Mouse (Mus musculus): ENCODE data around the gene Arxes1.
"Not testable (repeated sequence)": the region's sequence is repeated elsewhere in the genome, so short reads cannot be mapped to it uniquely, and the experiment has no call there.

Gene Arxes1

GRCm38 (mm10) chrX:136032799-136033763 is at the start of gene Arxes1:
TSS of gene Arxes1 (plus strand) at chrX:136033367.
- peak; percentile 18 for DNase-seq (ENCODE audit: low spot score)

- no peak for DNase-seq (ENCODE audit: low spot score)
Observed at GRCm38 (mm10) chrX:135984539-135985260, 48.5 kb upstream of the Arxes1 start.

- no peak for DNase-seq (ENCODE audit: low spot score)
Observed at GRCm38 (mm10) chrX:135986267-135986666, 46.9 kb upstream of the Arxes1 start.

GRCm38 (mm10) chrX:135990661-135991060 is 42.5 kb upstream of the Arxes1 start:
- peak; percentile 25 for DNase-seq (ENCODE audit: low spot score)

GRCm38 (mm10) chrX:135993192-135993594 is 40.0 kb upstream of the Arxes1 start:
- DNase-seq (ENCODE audit: low spot score): not testable (repeated sequence)

GRCm38 (mm10) chrX:135993664-135994119 is 39.5 kb upstream of the Arxes1 start, which contains the start of gene Arxes2:
TSS of gene Arxes2 (plus strand) at chrX:135993824.
- DNase-seq (ENCODE audit: low spot score): not testable (repeated sequence)

- no peak for DNase-seq (ENCODE audit: low spot score)
Observed at GRCm38 (mm10) chrX:136007199-136007843, 25.8 kb upstream of the Arxes1 start.

- no peak for DNase-seq (ENCODE audit: low spot score)
Observed at GRCm38 (mm10) chrX:136014392-136014791, 18.8 kb upstream of the Arxes1 start.

- DNase-seq (ENCODE audit: low spot score): no peak
Observed at GRCm38 (mm10) chrX:136030331-136030730, 2.8 kb upstream of the Arxes1 start.

GRCm38 (mm10) chrX:136043726-136044125 is 10.6 kb downstream of the Arxes1 start:
- DNase-seq (ENCODE audit: low spot score): no peak

- peak; percentile 6 for DNase-seq (ENCODE audit: low spot score)
Observed at GRCm38 (mm10) chrX:136047528-136047927, 14.4 kb downstream of the Arxes1 start.

- DNase-seq (ENCODE audit: low spot score): no peak
Observed at GRCm38 (mm10) chrX:136051219-136051618, 18.1 kb downstream of the Arxes1 start.

GRCm38 (mm10) chrX:136060698-136061097 is 27.5 kb downstream of the Arxes1 start:
- no peak for DNase-seq (ENCODE audit: low spot score)

GRCm38 (mm10) chrX:136067201-136067991 is 34.2 kb downstream of the Arxes1 start:
- not testable (repeated sequence) for DNase-seq (ENCODE audit: low spot score)

GRCm38 (mm10) chrX:136068020-136068419 is 34.9 kb downstream of the Arxes1 start, which contains the start of gene Bex2:
TSS of gene Bex2 (minus strand) at chrX:136068236.
- DNase-seq (ENCODE audit: low spot score): not testable (repeated sequence)
